Comparison of ENCODE assay signal across 10 mouse cellular contexts in genomic region chr17:5494832-5495231, GRCm38 (mm10). TPM values are rescaled to one million over a fixed set of nuclear protein-coding genes. Genes with fewer than 3 reads are reported as not detected.
DNase-seq lines count a peak whose midpoint lies in the region; ATAC-seq and TF ChIP-seq lines count a peak whose summit lies in the region.
"Had no signal": no experiment of that assay in that cellular context is flagged by ENCODE, and none has a peak within 500 bp of the region (broad histone marks: within the 10 kb centered on the region; RNA-seq: fewer than 3 reads in every experiment).

No protein-coding gene starts in this region.

- peaks cover 23% of the 10 kb centered on the region for H3K4me1 ChIP-seq in hindbrain, embryonic 10.5 days (replicated peaks)
- no peaks in the 10 kb centered on the region for H3K4me1 ChIP-seq in hindbrain, embryonic 11.5 days (replicated peaks; ENCODE audit: control insufficient read depth, insufficient read depth, low read length)
- peaks cover 2% of the 10 kb centered on the region for H3K4me1 ChIP-seq in bone marrow, adult 2 months (ENCODE audit: control insufficient read depth, insufficient read depth, low read length)
- peaks cover 18% of the 10 kb centered on the region for H3K4me1 ChIP-seq in embryonic facial prominence, embryonic 15.5 days
- peaks cover 43% of the 10 kb centered on the region for H3K4me1 ChIP-seq in liver, embryonic 16.5 days (ENCODE audit: control insufficient read depth, low read depth, low read length)

- H3K4me3 ChIP-seq in hindbrain, embryonic 10.5 days, result peak overlapping the region; percentile 16; the same call in 1 of the 2 replicates
- no peak overlapping the region for H3K4me3 ChIP-seq in hindbrain, embryonic 11.5 days (ENCODE audit: low read depth, low read length)
- peak overlapping the region; percentile 61 for H3K4me3 ChIP-seq in bone marrow, adult 2 months (replicated peaks; ENCODE audit: control insufficient read depth, low read depth, low read length)
- peak overlapping the region; percentile 74 for H3K4me3 ChIP-seq in embryonic facial prominence, embryonic 15.5 days (replicated peaks)
- H3K4me3 ChIP-seq in liver, embryonic 16.5 days (ENCODE audit: low read depth, low read length), result peak overlapping the region; percentile 82

- H3K27ac ChIP-seq in hindbrain, embryonic 10.5 days, result no peak overlapping the region
- H3K27ac ChIP-seq in hindbrain, embryonic 11.5 days (ENCODE audit: low read depth, low read length), result no peak overlapping the region
- no peak overlapping the region for H3K27ac ChIP-seq in bone marrow, adult 2 months (ENCODE audit: control insufficient read depth, insufficient read depth, low read depth, low read length, poor library complexity)
- H3K27ac ChIP-seq in embryonic facial prominence, embryonic 15.5 days (replicated peaks), result no peak overlapping the region
- no peak overlapping the region for H3K27ac ChIP-seq in liver, embryonic 16.5 days (ENCODE audit: low read length)
- H3K27ac ChIP-seq: heart, embryonic 10.5 days had no signal

- H3K4me2 ChIP-seq in hindbrain, embryonic 11.5 days (replicated peaks; ENCODE audit: low read depth, low read length), result no peak overlapping the region
- peak overlapping the region; percentile 97 for H3K4me2 ChIP-seq in embryonic facial prominence, embryonic 15.5 days (replicated peaks)
- H3K4me2 ChIP-seq in liver, embryonic 16.5 days (ENCODE audit: low read depth, low read length), result peak overlapping the region; percentile 83

- TF ChIP-seq CTCF in bone marrow, adult 2 months (IDR thresholded peaks at IDR 0.05; ENCODE audit: control insufficient read depth, insufficient read depth, low read length), result no peak

- WGBS in hindbrain, embryonic 10.5 days, result 89% methylated on average over 7 of the region's 7 CpGs
- 89% methylated on average over 7 of the region's 7 CpGs for WGBS in hindbrain, embryonic 11.5 days
- 84% methylated on average over 7 of the region's 7 CpGs for WGBS in bone marrow, adult 2 months
- 88% methylated on average over 7 of the region's 7 CpGs for WGBS in embryonic facial prominence, embryonic 15.5 days
- WGBS in liver, embryonic 16.5 days (ENCODE audit: insufficient replicate concordance), result 86% methylated on average over 7 of the region's 7 CpGs

- no peak for TF ChIP-seq POLR2A in bone marrow, adult 2 months (IDR thresholded peaks at IDR 0.05; ENCODE audit: borderline replicate concordance, control insufficient read depth, low read depth, low read length)

- H3K27me3 ChIP-seq in hindbrain, embryonic 10.5 days (ENCODE audit: insufficient read depth, poor library complexity, severe bottlenecking), result peaks cover 37% of the 10 kb centered on the region
- peaks cover 8% of the 10 kb centered on the region; the same call in 1 of the 2 replicates for H3K27me3 ChIP-seq in hindbrain, embryonic 11.5 days (ENCODE audit: control insufficient read depth, insufficient read depth, low read length)
- H3K27me3 ChIP-seq in embryonic facial prominence, embryonic 15.5 days, result peaks cover 9% of the 10 kb centered on the region; the same call in 1 of the 2 replicates
- no peaks in the 10 kb centered on the region for H3K27me3 ChIP-seq in liver, embryonic 16.5 days (ENCODE audit: control insufficient read depth, insufficient read depth, low read depth, low read length)

- DNase-seq in hindbrain, embryonic 10.5 days (ENCODE audit: low spot score), result no peak
- no peak for DNase-seq in hindbrain, embryonic 11.5 days (ENCODE audit: low spot score)
- no peak for DNase-seq in adrenal gland, adult 18-20 months (ENCODE audit: low spot score in 2 of 2)
- no peak for DNase-seq in thymus, postnatal 10 days (ENCODE audit: low spot score in 2 of 2)
- DNase-seq in ovary, adult 18-20 months (ENCODE audit: low spot score), result no peak
- DNase-seq: adrenal gland, postnatal 36 days had no signal

- H3K9me3 ChIP-seq in hindbrain, embryonic 10.5 days, result no peaks in the 10 kb centered on the region
- no peaks in the 10 kb centered on the region for H3K9me3 ChIP-seq in hindbrain, embryonic 11.5 days (ENCODE audit: control insufficient read depth, low read length)
- no peaks in the 10 kb centered on the region for H3K9me3 ChIP-seq in embryonic facial prominence, embryonic 15.5 days (replicated peaks)
- no peaks in the 10 kb centered on the region for H3K9me3 ChIP-seq in liver, embryonic 16.5 days (replicated peaks; ENCODE audit: control insufficient read depth, low read length)
- H3K9me3 ChIP-seq: heart, embryonic 10.5 days had no signal

- no peaks in the 10 kb centered on the region for H3K36me3 ChIP-seq in hindbrain, embryonic 10.5 days
- no peaks in the 10 kb centered on the region for H3K36me3 ChIP-seq in hindbrain, embryonic 11.5 days (ENCODE audit: control insufficient read depth, insufficient read depth, low read length)
- peaks cover 4% of the 10 kb centered on the region; the same call in 1 of the 2 replicates for H3K36me3 ChIP-seq in embryonic facial prominence, embryonic 15.5 days
- no peaks in the 10 kb centered on the region; the same call in 1 of the 2 replicates for H3K36me3 ChIP-seq in liver, embryonic 16.5 days (ENCODE audit: control insufficient read depth, insufficient read depth)
- H3K36me3 ChIP-seq: heart, embryonic 10.5 days had no signal

- H3K9ac ChIP-seq in hindbrain, embryonic 11.5 days (ENCODE audit: low read depth, low read length), result no peak overlapping the region
- H3K9ac ChIP-seq in embryonic facial prominence, embryonic 15.5 days, result no peak overlapping the region
- H3K9ac ChIP-seq in liver, embryonic 16.5 days (ENCODE audit: low read depth, low read length), result peak overlapping the region; percentile 96

- no peak for ATAC-seq in hindbrain, embryonic 11.5 days (ENCODE audit: low FRiP score)
- no peak for ATAC-seq in embryonic facial prominence, embryonic 15.5 days (ENCODE audit: insufficient number of reproducible peaks, low FRiP score, low TSS enrichment, low read depth)
- no peak for ATAC-seq in liver, embryonic 16.5 days (ENCODE audit: low read depth)

RNA-seq across cellular contexts. Expression of gene Zdhhc14, which starts 2.5 kb away (rescaled TPM):
- polyA plus RNA-seq in hindbrain, embryonic 10.5 days (2016; fragmentation: Nextera tagmentation; extraction: Ambion mirVana), result 1.3 and 2.2 TPM in 2 replicates
- 2.4 and 2.6 TPM in 2 replicates for polyA plus RNA-seq in hindbrain, embryonic 11.5 days (2014; fragmentation: Nextera tagmentation; extraction: Ambion mirVana)
- polyA plus RNA-seq in bone marrow, adult 2 months (2011; ENCODE audit: insufficient read depth, insufficient read length, low replicate concordance, missing spikeins), result 14.1 and 22.3 TPM in 2 replicates
- 5.2 and 6.4 TPM in 2 replicates for polyA plus RNA-seq in embryonic facial prominence, embryonic 15.5 days (2015; fragmentation: Nextera tagmentation; extraction: Ambion mirVana)
- 2.0 and 3.0 TPM in 2 replicates for polyA plus RNA-seq in liver, embryonic 16.5 days (2015; fragmentation: Nextera tagmentation; extraction: Ambion mirVana)
- total RNA-seq in adrenal gland, adult 18-20 months (2021), result 1 to 10 TPM; 3.6 to 5.6 TPM

RNA-seq across cellular contexts. Expression of gene Tmem242, which starts 54.8 kb away (rescaled TPM):
- 131 and 143 TPM in 2 replicates for polyA plus RNA-seq in hindbrain, embryonic 10.5 days (2016; fragmentation: Nextera tagmentation; extraction: Ambion mirVana)
- polyA plus RNA-seq in hindbrain, embryonic 11.5 days (2014; fragmentation: Nextera tagmentation; extraction: Ambion mirVana), result 129 and 142 TPM in 2 replicates
- polyA plus RNA-seq in bone marrow, adult 2 months (2011; ENCODE audit: insufficient read depth, insufficient read length, low replicate concordance, missing spikeins), result 22.8 and 33.6 TPM in 2 replicates
- 115 and 119 TPM in 2 replicates for polyA plus RNA-seq in embryonic facial prominence, embryonic 15.5 days (2015; fragmentation: Nextera tagmentation; extraction: Ambion mirVana)
- polyA plus RNA-seq in liver, embryonic 16.5 days (2015; fragmentation: Nextera tagmentation; extraction: Ambion mirVana), result 39.4 and 43.0 TPM in 2 replicates
- 100 to 1,000 TPM; 121 to 161 TPM for total RNA-seq in adrenal gland, adult 18-20 months (2021)
